Mouse (Mus musculus): ENCODE measurements around the gene Hdac10.

The Hdac10 gene

GRCm38 (mm10) chr15:89148496-89149270 lies 20.2 kb upstream of the Hdac10 start:
- DNase-seq (ENCODE audit: low spot score in 2 of 2), result no peak

- no peak for DNase-seq (ENCODE audit: low spot score in 2 of 2)
These were observed 19.4 kb upstream of the Hdac10 start for GRCm38 (mm10) chr15:89147895-89148294.

- no peak for DNase-seq (ENCODE audit: low spot score in 2 of 2)
These were observed 19.0 kb upstream of the Hdac10 start for GRCm38 (mm10) chr15:89147456-89147855.

GRCm38 (mm10) chr15:89147024-89147423 lies 18.5 kb upstream of the Hdac10 start:
- DNase-seq (ENCODE audit: low spot score in 2 of 2), result no peak

- DNase-seq (ENCODE audit: low spot score in 2 of 2), result peak in 1 of 2 experiments; percentile 68
These were observed 18.0 kb upstream of the Hdac10 start for GRCm38 (mm10) chr15:89146537-89146936.

GRCm38 (mm10) chr15:89145813-89146350 lies 17.4 kb upstream of the Hdac10 start:
- DNase-seq (ENCODE audit: low spot score in 2 of 2), result no peak

- no peak for DNase-seq (ENCODE audit: low spot score in 2 of 2)
These were observed 16.5 kb upstream of the Hdac10 start for GRCm38 (mm10) chr15:89144965-89145364.

GRCm38 (mm10) chr15:89143134-89143533 lies 14.6 kb upstream of the Hdac10 start:
- DNase-seq (ENCODE audit: low spot score in 2 of 2), result no peak

- no peak for DNase-seq (ENCODE audit: low spot score in 2 of 2)
These were observed 13.4 kb upstream of the Hdac10 start for GRCm38 (mm10) chr15:89141905-89142304.

GRCm38 (mm10) chr15:89141443-89141842 lies 12.9 kb upstream of the Hdac10 start:
- no peak for DNase-seq (ENCODE audit: low spot score in 2 of 2)

- peak; percentile 56 to 65 for DNase-seq (ENCODE audit: low spot score in 2 of 2)
These were observed 12.3 kb upstream of the Hdac10 start, which contains the start of gene Mapk12 for GRCm38 (mm10) chr15:89140659-89141252. TSS of gene Mapk12 (minus strand) at chr15:89140703.

- DNase-seq (ENCODE audit: low spot score in 2 of 2), result peak; percentile 75 to 81
These were observed 11.7 kb upstream of the Hdac10 start for GRCm38 (mm10) chr15:89140048-89140658.

GRCm38 (mm10) chr15:89138531-89138930 lies 10.0 kb upstream of the Hdac10 start:
- no peak for DNase-seq (ENCODE audit: low spot score in 2 of 2)

- no peak for DNase-seq (ENCODE audit: low spot score in 2 of 2)
These were observed 9.5 kb upstream of the Hdac10 start for GRCm38 (mm10) chr15:89138046-89138405.

GRCm38 (mm10) chr15:89137378-89138045 lies 9.0 kb upstream of the Hdac10 start:
- no peak for DNase-seq (ENCODE audit: low spot score in 2 of 2)

- no peak for DNase-seq (ENCODE audit: low spot score in 2 of 2)
These were observed 8.1 kb upstream of the Hdac10 start for GRCm38 (mm10) chr15:89136461-89137155.

GRCm38 (mm10) chr15:89131316-89131715 lies 2.8 kb upstream of the Hdac10 start:
- DNase-seq (ENCODE audit: low spot score in 2 of 2), result no peak

GRCm38 (mm10) chr15:89130245-89130644 lies 1.7 kb upstream of the Hdac10 start:
- no peak for DNase-seq (ENCODE audit: low spot score in 2 of 2)

GRCm38 (mm10) chr15:89127364-89127940 lies 1.0 kb downstream of the Hdac10 start:
- DNase-seq (ENCODE audit: low spot score in 2 of 2), result no peak

- no peak for DNase-seq (ENCODE audit: low spot score in 2 of 2)
These were observed 1.9 kb downstream of the Hdac10 start for GRCm38 (mm10) chr15:89126622-89127021.

GRCm38 (mm10) chr15:89125351-89125750 lies 3.1 kb downstream of the Hdac10 start:
- DNase-seq (ENCODE audit: low spot score in 2 of 2), result no peak
